Mouse (Mus musculus) adrenal gland, adult 8-10 months (tissue): Measurements from ENCODE around the gene Cntnap2. TPM values are rescaled to one million over a fixed set of nuclear protein-coding genes. Genes with fewer than 3 reads are reported as not detected.

Experiments used
- DNase-seq: peaks from one replicate; pipeline ENCODE4 v3.0.0; 2022
- total RNA-seq, 4 experiments: library from RNA; stranded (reverse); gene quantifications; 2 replicates each; pipeline ENCODE4 v1.2.4; 2022

Gene Cntnap2
- total RNA-seq = 1 to 10 TPM; 1.9 to 2.9 (median 2.4) TPM

DNA sequence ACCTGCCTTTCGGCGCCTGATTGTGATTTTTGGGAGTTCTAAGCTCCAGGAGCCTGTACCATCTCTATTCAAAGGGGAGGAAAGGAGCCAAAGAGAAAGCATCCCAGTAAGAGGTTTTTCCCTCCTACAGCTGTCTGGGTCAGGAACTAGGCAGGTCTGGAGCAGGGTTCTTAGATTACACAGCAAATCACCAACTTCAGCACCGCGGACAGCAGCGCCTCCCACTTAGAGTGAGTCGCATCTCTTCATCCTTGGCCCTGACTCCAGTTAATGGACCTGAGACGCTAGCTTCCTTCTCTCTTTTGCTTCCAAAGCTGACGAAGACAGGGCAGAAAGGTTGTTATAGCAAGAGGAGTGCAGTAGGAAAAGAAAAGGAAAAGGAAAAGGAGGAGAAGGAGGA lies at the start of gene Cntnap2:
Gene Cntnap2 (plus strand): TSS at position 267 of the 400 bp plus-strand sequence.
- peak; percentile 13 for DNase-seq

DNA sequence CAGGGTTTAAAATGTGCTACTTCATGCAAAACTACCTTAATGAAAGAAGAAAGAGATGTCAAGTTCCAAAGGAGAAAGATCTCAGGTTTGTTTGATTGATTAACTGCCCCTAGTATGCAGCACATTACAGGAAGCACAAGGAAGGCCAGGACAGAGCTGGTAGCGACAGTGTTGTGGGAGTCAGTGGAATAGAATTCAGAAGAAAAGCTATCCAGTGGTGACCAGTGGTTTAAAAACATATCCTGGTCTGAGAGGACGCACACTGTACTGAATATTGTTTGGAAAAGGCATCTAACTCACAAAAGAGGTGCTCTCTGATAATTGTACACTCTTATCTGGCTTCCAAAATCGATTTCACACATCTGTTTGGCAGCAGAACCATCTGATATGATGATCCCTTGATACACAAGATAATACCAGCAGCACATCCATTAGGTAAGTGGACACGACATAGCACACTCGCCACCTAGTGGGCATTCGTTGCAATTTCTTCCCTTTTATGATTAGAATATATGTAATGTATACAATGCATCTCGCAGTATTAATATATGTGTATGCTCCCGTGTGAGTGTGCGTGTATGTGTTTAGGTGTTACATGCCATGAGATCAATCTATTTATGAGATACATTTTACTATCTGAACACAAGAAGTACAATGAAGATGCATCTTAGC lies 33.0 kb upstream of the Cntnap2 start:
- DNase-seq = peak; percentile 1

DNA sequence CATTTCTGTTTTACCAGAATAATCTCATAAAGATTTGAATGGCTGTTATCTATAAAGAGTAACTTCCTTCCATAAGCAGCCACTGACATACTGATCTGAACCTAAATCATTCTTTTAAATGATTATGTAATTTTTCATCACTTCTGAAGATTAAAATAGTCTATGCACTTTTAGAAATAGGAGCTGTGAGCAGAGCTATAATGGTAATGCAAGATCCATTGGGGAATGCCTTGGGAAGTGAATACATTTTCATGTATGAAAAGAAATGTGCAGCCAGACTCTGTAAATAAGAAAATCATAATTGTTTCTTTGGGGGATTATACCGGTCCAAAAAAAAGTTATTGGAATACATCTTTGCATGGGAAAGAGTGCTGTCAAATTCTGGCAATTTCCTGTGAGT lies 19.7 kb upstream of the Cntnap2 start:
- no peak for DNase-seq

DNA sequence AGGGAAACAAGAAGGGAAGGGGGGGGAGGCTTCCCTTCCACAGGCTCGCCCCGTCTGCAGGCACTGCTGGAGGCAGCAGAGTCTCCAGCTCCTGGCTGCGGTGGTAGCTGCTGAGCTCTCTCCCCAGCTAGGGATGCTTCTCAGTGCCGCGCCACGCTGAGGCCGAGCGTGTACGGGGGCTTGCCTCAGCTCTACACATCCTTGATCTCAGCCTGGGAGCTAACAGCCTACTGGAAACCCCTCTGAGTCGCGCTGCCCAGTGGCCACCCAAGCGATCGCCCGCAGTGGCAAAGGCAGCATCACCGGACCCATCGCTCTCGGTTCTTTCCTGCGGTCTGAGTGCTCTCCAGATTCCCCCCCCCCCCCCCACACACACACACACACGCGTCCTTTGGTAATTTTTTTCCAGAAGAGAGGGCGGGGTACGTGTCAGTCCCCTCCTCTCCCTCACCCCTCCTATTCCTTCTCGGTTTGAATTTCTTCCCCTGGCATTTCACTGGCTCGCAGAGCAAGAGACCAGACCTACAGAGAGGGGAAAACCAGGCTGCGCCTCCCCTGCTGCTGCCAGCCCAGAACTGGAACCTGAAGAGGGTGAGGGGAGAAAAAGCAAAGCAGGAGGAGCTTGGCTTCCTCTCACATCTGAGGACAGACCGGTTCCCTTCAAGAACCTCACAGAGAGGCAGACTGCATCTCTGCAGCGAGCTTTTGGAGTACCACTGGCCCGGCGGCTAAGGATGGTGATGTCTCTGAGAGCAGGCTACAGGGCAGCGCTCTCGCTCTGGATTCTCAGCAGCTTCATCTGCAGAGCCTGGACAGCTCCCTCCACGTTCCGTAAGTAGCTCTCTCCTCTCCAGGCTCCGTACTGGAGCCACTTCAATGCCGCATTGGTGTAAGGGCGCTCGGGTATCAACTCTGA lies 657 bp downstream of the Cntnap2 start:
- peak; percentile 1 for DNase-seq

DNA sequence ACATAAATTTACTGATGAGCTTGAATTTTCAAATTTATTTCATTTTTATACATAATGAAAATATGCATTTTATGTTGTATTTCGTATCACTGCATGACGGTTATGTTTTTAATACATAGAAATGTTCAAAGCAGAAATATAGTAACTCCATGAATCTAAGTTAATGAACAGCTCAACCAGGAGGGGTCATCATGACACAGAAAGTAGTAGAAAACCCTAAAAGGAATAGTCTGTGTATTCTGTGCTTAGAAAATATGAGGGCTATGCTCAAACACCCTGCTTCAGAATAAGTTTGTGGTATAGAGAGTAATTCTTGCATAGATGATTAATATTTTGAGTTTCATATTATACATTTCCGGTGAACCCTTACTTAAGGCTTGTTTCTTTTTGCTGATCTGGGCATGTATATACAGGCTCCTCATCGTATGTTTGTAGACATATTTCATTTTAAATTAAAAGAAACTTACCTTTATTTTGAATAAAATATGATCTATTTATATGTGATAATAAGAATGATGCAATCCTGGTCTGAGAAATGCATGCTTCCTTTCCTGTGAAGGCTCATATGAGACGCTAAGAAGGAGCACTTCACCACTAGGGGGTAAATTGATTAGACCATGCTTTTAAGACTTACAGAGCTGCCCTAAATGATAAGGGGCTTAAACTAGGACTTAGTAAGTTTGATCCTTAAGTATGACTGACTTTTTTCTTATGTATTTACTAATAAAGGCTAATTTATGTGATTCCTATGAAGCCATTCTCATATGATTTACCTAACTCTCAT lies 3.2 kb downstream of the Cntnap2 start:
- DNase-seq = no peak

DNA sequence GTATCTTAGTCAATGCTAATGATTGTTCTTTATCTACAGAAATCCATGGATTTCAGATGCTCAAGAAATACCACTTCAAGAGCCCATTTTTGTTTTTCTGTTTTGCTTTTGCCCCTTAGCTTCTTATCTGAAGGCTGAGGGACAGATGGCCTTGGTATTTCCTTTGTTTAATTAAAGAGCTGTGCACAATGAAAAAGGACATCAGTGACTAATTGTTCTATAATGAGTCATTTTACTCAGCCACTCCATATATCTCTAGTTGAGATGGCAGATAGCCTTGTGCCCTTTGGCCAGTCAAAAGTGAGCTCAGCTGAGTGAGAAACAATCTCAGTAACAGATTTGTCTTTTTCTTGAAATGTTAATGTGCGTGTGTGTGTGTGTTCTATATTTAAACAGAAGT lies 29.1 kb downstream of the Cntnap2 start:
- DNase-seq = peak; percentile 7

DNA sequence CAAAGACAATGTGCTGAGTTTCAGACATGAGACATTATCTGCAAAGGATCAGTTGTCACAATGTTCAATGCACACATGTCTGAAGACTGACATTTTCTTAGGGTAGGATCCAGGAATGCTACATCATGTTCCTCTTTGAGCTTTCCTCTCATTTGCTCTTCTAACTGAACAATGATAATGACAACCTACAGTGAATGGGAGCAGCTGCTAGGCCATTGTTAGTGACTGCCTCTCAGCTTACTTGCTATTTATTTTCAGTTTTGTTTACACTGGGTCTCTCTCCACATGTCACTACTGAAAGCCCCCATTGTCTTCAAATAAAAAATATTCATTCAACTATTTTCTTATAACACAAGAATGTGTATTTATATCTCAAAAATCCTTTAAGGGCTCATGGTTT lies 54.5 kb downstream of the Cntnap2 start:
- no peak for DNase-seq

DNA sequence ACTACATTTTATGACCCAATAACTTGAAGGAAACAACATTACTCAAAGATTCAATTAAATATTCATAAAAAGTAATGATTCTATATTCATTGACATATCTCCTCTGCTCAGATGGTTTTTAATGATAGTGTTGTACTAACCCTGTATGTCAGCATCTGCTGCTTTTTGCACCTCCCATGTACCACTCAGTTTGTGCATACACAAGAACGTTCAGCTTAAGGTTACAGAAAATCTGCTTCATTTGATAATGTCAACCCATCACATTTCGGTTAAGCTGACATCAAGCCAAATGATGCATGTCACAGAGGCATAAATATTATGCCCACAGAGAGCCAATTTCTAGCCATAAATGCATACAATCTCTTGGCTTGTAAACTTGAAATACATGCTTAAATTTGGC lies 85.7 kb downstream of the Cntnap2 start:
- DNase-seq = no peak

DNA sequence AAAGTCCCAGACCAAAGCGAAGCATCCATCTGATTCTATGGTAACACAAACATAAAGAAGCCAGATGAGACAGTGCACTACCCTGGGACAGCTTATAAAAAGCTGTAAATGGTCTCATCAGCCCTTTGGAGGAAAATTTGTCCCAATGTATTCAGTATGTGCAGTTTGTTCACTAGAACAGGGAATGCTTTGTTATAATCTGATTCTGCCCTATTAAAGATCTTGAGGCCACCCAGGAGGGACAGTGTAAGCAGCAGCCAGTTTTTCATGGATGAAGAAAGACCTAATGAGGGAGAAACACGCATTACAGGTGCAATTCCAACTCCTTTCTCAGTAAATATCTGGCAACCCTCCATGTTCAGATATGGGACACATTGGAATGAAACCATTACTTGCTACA lies 145.9 kb downstream of the Cntnap2 start:
- DNase-seq = no peak

DNA sequence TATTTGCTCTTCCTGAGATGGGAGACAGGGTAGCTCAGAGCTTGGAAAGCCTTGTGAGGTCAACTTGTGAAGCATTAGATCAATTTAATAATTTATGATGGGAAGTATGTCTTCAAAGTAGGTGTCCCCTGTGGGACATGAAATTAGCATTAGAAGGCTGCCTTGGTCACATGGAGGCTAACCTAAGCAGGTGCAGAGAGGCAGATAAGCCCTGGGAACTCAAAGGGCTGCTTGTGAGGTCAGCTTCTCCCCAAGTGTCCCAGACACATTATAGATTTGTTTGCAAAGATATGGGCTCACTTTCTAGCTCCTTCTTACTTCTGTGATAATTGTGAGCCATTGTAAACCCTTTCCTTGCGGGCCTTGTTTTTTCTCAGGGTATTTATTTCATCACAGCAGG lies 155.2 kb downstream of the Cntnap2 start:
- DNase-seq = no peak

DNA sequence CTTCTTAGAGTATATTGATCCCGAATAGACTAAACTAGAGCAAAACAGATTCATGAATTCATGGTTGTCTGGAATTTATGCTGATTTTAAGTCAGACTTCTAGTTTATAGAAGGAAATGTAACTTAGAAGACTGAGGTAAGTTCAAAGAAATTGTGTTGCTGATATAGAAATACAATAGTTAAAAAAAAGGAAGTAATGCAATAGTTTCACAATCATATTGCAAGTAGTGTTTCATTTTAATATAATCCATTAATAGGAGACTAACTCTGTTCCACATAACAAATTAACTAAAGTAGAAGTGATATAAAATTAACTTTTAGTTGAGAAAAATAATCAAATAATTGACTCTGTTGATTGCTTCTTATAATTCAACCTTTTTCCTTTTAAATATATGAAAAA lies 169.8 kb downstream of the Cntnap2 start:
- no peak for DNase-seq

DNA sequence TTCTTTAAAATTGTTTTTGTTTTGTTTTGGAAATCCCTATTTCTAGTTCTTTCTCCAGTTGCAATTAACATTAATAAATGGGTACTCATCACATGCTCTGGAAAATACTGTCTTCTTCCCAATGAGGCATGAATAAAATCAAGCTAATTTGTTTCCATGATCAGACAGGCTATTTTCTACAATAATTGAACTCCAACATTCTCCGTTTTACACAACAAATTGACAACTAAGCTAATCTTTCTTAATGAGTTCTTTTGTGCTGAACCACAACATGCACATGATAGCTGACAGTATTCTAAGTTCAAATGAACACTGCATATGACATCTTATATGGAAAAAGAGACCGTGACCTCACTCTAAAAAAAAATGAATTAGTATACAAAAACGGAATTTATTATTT lies 173.4 kb downstream of the Cntnap2 start:
- DNase-seq = no peak

DNA sequence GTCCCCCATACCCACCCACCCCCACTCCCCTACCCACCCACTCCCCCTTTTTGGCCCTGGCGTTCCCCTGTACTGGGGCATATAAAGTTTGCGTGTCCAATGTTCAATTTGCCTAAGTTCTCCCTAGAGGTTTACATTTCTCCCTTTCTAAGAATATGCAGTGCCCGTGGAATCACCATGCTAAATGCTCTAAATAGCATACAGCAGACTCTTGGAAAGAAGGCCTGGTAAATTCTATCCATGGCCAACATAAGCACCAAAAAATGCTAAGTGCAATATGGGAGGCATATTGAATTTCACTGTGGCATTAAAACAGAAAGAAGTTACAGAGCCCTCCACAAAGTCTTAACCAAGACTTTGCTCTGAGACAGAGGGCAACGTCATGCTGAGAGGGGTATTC lies 177.4 kb downstream of the Cntnap2 start:
- DNase-seq = no peak

DNA sequence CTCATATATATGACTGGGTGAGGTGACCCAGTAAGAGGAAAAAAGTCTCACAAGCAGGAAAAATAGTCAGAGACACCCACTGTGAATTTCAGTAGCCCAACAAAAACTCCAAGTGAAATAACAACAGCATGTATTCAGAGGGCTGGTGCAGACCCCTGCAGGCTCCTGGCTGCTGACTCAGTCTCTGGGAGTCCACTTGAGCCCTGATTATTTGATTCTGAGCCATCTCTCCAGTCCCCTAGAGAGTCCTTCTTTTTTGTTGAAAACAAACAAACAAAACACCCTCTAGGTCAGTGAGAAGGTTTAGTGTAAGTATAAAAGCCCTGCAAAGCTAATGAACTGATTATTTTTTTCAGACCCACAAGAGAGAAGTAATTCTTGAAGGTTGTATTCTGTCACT lies 179.0 kb downstream of the Cntnap2 start:
- DNase-seq = no peak

DNA sequence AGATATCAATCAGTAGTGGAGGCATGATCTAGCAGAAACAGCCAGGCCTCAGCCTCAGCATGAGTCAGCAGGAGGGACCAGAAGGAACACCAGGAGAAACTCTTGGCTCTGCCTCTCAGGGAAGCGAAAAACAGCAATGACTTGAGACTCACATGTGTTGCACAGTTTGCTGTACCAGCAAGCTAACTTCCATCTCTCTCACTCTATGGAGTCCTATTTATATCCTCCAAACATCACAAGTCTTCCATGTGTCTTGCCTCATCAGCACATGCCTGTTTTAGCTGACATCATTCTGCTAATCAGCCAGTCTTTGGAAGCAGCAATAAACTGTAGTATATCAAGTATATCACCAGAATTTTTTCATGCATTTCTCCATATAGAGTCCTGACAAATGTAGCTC lies 182.1 kb downstream of the Cntnap2 start:
- DNase-seq = no peak

DNA sequence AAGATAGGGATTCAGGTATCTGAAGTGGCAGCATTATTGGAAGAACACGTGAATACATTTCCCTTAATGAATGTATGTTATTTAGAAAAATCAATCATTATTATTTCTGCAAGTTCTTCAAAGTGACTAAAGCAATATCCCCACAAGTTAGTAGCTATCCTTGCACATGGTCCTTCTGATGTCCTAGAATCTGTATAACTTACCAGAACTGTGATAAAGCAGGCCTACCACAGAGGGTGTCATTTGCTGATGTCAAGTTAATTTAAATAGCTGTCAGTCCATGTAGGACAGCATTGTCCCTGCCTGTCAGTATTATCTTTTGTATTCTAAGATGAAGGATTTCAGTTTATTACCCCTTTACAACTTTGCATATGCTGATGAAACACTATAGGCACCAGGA lies 185.5 kb downstream of the Cntnap2 start:
- DNase-seq = no peak

DNA sequence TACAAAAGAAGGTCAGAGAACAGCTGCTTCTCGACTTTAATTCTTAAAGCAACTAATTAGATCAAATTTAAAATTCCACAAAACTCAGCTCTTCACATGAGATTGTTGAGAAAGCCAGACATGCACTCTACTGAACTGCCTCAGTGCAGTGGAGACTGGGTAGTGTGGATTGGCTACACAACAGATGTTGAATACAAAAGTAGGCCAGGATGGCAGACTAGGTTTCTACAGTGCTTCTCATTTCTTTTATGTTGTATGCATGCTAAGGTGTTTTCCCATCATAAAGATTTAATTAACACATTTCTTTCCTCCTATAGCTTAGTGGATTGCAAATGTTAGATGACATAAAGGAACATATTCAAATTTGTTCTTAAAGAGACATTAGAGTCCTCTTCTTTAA lies 198.9 kb downstream of the Cntnap2 start:
- DNase-seq = no peak

DNA sequence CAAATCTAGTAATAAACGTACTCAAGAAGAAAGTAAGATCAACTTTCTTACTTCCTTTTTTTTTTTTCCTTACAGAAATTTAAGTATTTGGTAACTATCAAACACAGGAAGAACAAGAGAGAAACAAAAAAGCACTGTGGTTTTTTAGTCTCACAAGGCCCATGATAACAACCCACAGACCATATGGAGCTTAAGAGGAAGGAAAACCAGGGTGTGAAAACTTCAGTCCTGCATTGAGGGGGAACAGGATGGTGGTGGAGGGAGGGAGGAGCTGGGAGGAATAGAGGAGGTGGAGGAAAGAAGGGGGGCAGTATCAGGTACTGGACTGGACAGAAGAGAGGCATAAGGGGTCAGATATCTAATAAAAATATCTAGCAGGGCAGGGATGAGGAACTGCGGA lies 212.4 kb downstream of the Cntnap2 start:
- DNase-seq = no peak

DNA sequence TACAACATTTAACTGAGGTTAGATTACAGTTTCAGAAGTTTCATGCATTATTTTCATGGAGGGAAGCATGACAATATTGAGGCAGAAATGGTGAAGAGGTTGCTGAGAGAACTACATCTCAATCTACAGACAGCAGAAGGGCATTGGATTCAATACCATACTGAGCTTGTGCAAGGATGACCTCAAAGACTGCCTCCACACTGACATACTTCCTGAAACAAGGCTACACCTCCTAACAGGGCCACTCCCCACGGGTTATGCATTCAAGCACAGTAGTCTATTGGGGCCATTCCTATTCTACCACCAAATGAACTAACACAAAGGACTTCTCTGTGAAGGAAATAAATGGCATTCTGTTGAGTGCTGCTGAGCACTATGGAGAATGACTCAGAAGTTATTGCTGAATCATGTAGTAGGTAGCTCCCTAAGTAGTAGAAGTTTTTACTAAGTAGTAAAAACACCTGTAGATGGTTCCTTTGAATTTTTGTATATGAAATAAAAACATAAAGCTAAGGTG lies 214.2 kb downstream of the Cntnap2 start:
- no peak for DNase-seq

DNA sequence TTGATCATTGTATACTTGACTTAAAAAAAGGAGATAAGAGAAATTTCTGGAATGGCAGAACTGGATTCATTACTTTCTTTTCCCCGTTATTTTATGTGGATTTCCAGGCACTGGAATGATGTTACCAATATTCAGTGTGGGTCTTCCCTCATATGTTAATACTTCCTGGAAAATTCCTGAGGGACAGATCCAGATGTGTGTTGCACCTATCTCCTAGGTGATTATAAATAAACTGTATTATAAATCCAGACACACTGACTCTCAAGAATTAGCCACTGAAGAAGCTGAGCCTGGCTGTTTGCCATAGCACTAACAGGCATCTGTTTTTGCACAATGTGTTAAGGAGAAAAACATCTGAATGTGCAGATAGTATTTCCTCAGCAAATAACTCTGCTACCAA lies 231.0 kb downstream of the Cntnap2 start:
- DNase-seq = no peak

DNA sequence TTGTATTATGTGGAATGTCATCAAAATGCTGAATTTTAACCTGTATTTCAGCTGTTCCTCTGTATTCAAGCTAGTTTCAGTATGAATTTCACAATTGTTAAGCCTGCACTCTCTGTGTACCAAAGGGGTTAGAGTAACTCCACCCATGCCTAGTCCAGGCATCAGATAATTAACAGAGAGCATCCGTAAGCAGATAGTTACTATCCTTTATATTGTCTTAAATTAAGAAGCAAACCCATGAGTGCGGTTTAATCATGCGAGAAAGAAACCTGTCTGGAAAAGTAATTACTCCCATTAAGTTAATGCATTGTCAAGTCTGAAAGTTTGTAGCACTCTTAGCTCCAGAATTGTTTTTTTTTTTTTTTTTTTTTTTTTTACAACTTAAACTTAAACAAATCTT lies 258.3 kb downstream of the Cntnap2 start:
- no peak for DNase-seq

DNA sequence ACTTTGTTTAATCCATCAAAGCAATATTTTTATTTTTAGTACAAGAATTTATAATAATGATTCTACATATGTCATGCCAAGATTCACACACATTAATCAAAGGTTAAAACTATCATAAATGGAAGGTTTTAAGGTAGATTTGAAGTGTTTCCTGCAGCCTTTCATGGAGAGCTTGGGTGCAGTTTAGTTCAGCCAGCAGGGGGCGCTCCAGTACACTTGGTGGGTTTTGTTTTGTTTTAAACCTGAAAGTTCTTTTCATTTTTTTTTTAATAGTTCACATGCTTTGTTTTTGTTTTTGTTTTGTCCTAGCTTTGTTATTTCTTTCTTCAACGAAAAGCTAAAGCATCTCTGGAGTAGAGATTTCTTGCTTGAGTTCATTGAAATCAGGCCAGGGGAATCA lies 264.3 kb downstream of the Cntnap2 start:
- peak; percentile 2 for DNase-seq

DNA sequence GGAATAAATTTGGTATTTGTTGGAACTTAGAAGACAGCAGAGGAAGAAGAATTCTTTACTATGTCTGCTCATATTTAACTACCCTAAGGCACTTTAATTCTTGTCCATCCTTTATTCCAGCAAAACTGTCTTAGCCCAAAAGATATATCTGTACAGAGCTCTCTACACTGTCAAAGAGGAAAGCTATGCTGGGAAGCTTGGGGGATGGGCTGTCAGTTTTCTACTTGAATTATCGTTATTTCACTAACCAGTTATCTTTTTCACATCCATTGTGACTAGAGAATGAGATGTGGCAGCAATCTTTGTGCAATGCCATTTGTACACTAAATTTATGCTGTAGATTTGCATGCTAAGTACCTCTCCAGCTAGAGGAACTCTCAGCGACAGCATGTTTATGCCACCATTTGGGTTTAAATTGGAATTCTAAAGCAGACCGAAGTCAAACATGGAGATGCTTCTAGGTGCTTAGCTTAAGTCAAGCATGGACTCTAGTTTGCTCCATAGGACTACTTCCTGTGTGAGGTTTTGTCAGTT lies 268.9 kb downstream of the Cntnap2 start:
- no peak for DNase-seq
